Mouse (Mus musculus) bone marrow, adult 2 months (tissue): ENCODE data around the gene Smco3. TPM values are rescaled to one million over a fixed set of nuclear protein-coding genes. Genes with fewer than 3 reads are reported as not detected.
"Not testable (repeated sequence)": the region's sequence is repeated elsewhere in the genome, so short reads cannot be mapped to it uniquely, and the experiment has no call there.

Experiments used
- H3K27ac ChIP-seq: fragments of 200-500 bp; 2 replicates; pipeline ENCODE4 v1.5.1; 2012; ENCODE audit warnings: low read depth, mild to moderate bottlenecking, control low read depth, inconsistent platforms, low read length; ENCODE audit not compliant: control insufficient read depth, poor library complexity, insufficient read depth
- H3K4me1 ChIP-seq: fragments of 200-500 bp; 2 replicates; pipeline ENCODE4 v1.6.1; 2011; ENCODE audit warnings: low read length; ENCODE audit not compliant: control insufficient read depth, insufficient read depth
- H3K4me3 ChIP-seq: fragments of 200-500 bp; replicated peaks from 2 replicates; pipeline ENCODE3; 2011; ENCODE audit warnings: mild to moderate bottlenecking, low read depth, low read length, control low read depth; ENCODE audit not compliant: control insufficient read depth
- CTCF ChIP-seq: fragments of 200-500 bp; IDR thresholded peaks from 2 replicates; pipeline ENCODE4 v1.5.1; 2011; ENCODE audit warnings: low read length, control low read depth; ENCODE audit not compliant: control insufficient read depth, insufficient read depth
- POLR2A ChIP-seq: fragments of 200-500 bp; IDR thresholded peaks from 2 replicates; pipeline ENCODE4 v1.6.1; 2011; ENCODE audit warnings: low read depth, mild to moderate bottlenecking, control low read depth, low read length, borderline replicate concordance; ENCODE audit not compliant: control insufficient read depth
- WGBS: fragments of 180-500 bp; shearing (Covaris S2); methylation state at CpG from one replicate; pipeline ENCODE4 v1.1.7; 2018; 5-methylcytosine and 5-hydroxymethylcytosine counted together
- polyA plus RNA-seq: library from polyadenylated mRNA; stranded (reverse); fragments of >200 nt; gene quantifications from 2 replicates; pipeline ENCODE4 v1.2.4, GENCODE M21; 2011; ENCODE audit warnings: low replicate concordance; ENCODE audit not compliant: missing spikeins, insufficient read depth, insufficient read length

Smco3 gene
- 0.95 and 1.9 TPM in 2 replicates for polyA plus RNA-seq

- TF ChIP-seq POLR2A = no peak
- no peak for TF ChIP-seq CTCF
- Histone ChIP-seq H3K27ac (no peak within 1 kb of the TSS), H3K4me1 (no peaks in the 10 kb centered on the region), H3K4me3 (no peak within 1 kb of the TSS)
- WGBS = 81% methylated on average over 4 of the region's 4 CpGs
These were observed at the start of gene Smco3 for GRCm38 (mm10) chr6:136835352-136835751. TSS of gene Smco3 (minus strand) at chr6:136835452.

GRCm38 (mm10) chr6:136884766-136885165 lies 49.5 kb upstream of the Smco3 start:
- H3K4me3 ChIP-seq, H3K27ac ChIP-seq: not testable (repeated sequence)
- 62% methylated on average over 1 of the region's 1 CpGs for WGBS

GRCm38 (mm10) chr6:136883961-136884360 lies 48.7 kb upstream of the Smco3 start:
- 65% methylated on average over 6 of the region's 6 CpGs for WGBS
- H3K27ac ChIP-seq = no peak overlapping the region
- H3K4me1 ChIP-seq = no peaks in the 10 kb centered on the region
- no peak overlapping the region for H3K4me3 ChIP-seq
- TF ChIP-seq CTCF = no peak
- TF ChIP-seq POLR2A = no peak

More at GRCm38 (mm10) chr6:136884766-136885165, 49.5 kb upstream of the Smco3 start:
- not testable (repeated sequence) for H3K4me1 ChIP-seq

GRCm38 (mm10) chr6:136883431-136883915 lies 48.2 kb upstream of the Smco3 start:
- no peak for TF ChIP-seq CTCF
- no peak for TF ChIP-seq POLR2A

GRCm38 (mm10) chr6:136881678-136882077 lies 46.4 kb upstream of the Smco3 start:
- no peak overlapping the region for H3K4me3 ChIP-seq
- 83% methylated on average over 8 of the region's 8 CpGs for WGBS
- H3K4me1 ChIP-seq = no peaks in the 10 kb centered on the region
- TF ChIP-seq POLR2A (no peak), CTCF (no peak)
- no peak overlapping the region for H3K27ac ChIP-seq

More at GRCm38 (mm10) chr6:136883431-136883915, 48.2 kb upstream of the Smco3 start:
- WGBS = 68% methylated on average over 3 of the region's 3 CpGs
- Histone ChIP-seq H3K4me1 (no peaks in the 10 kb centered on the region), H3K4me3 (no peak overlapping the region), H3K27ac (no peak overlapping the region)

- TF ChIP-seq POLR2A (no peak), CTCF (no peak)
- no peaks in the 10 kb centered on the region for H3K4me1 ChIP-seq
- no peak within 1 kb of the TSS for H3K27ac ChIP-seq
- WGBS = 72% methylated on average over 9 of the region's 9 CpGs
- no peak within 1 kb of the TSS for H3K4me3 ChIP-seq
These were observed 40.4 kb upstream of the Smco3 start, which contains the start of gene Mgp for GRCm38 (mm10) chr6:136875670-136876069. TSS of gene Mgp (minus strand) at chr6:136875823.

- Histone ChIP-seq H3K27ac (no peak overlapping the region), H3K4me1 (no peaks in the 10 kb centered on the region), H3K4me3 (no peak overlapping the region)
- TF ChIP-seq POLR2A = no peak
- TF ChIP-seq CTCF = no peak
- WGBS = 9% methylated on average over 8 of the region's 8 CpGs
These were observed 39.3 kb upstream of the Smco3 start for GRCm38 (mm10) chr6:136874599-136874998.

- TF ChIP-seq POLR2A = no peak
- TF ChIP-seq CTCF = no peak
- H3K4me3 ChIP-seq = no peak overlapping the region
- WGBS = 80% methylated on average over 5 of the region's 5 CpGs
- H3K4me1 ChIP-seq = no peaks in the 10 kb centered on the region
- no peak overlapping the region for H3K27ac ChIP-seq
These were observed 33.7 kb upstream of the Smco3 start for GRCm38 (mm10) chr6:136868921-136869320.

GRCm38 (mm10) chr6:136866150-136866549 lies 30.9 kb upstream of the Smco3 start:
- no peak overlapping the region for H3K4me3 ChIP-seq
- TF ChIP-seq POLR2A (no peak), CTCF (no peak)
- H3K4me1 ChIP-seq = no peaks in the 10 kb centered on the region
- 80% methylated on average over 4 of the region's 4 CpGs for WGBS
- no peak overlapping the region for H3K27ac ChIP-seq
